Mouse (Mus musculus) lung, postnatal 0 days (tissue): Measurements from ENCODE around the gene Traf4.

ENCODE experiments used
- CTCF ChIP-seq: IDR thresholded peaks from 2 replicates; pipeline ENCODE4 v1.5.1; 2016; ENCODE audit warnings: antibody characterized with exemption, mild to moderate bottlenecking
- EP300 ChIP-seq: IDR thresholded peaks from 2 replicates; pipeline ENCODE4 v1.6.1; 2016; ENCODE audit warnings: antibody characterized with exemption, mild to moderate bottlenecking, control low read depth

GRCm38 (mm10) chr11:78177903-78178858, 12.8 kb upstream of the Traf4 start:
- peak; percentile 99 for TF ChIP-seq CTCF
- 0 out of 2 replicates have a peak, but pooled peaks have one; percentile 16 for TF ChIP-seq EP300
